Mouse (Mus musculus) central nervous system, embryonic 11.5 days (tissue): ENCODE measurements around the gene Btbd35f30. TPM values are rescaled to one million over a fixed set of nuclear protein-coding genes. Genes with fewer than 3 reads are reported as not detected.

Experiments
- polyA plus RNA-seq: library from polyadenylated mRNA; depleted of rRNA; stranded (reverse); fragments of >200 nt; gene quantifications from 2 replicates; pipeline ENCODE4 v1.2.3, GENCODE M21; 2012; rRNA removed

Btbd35f30 gene
- polyA plus RNA-seq: not detected in 2 replicates

GRCm38 (mm10) chrX:32894325-32894724 lies at the start of gene Btbd35f30:
Btbd35f30 (plus strand) TSS chrX:32894625.

GRCm38 (mm10) chrX:32941468-32941867 lies 47.0 kb downstream of the Btbd35f30 start, which contains the start of gene Gm21789:
Gm21789 (plus strand) TSS chrX:32941768.

Other genes with a start within 250 kb of the Btbd35f30 start
- gene Gm5926, start 243.9 kb upstream of the Btbd35f30 start, polyA plus RNA-seq: not detected in 2 replicates
- not detected in 2 replicates for gene Btbd35f21, start 168.5 kb upstream of the Btbd35f30 start, polyA plus RNA-seq
- not detected in 2 replicates for gene Gm21789, start 47.1 kb downstream of the Btbd35f30 start, polyA plus RNA-seq
- not detected in 2 replicates for gene Btbd35f5, start 79.3 kb downstream of the Btbd35f30 start, polyA plus RNA-seq